Mouse (Mus musculus): Measurements from ENCODE around the gene Nap1l4.
"Not testable (repeated sequence)": the region's sequence is repeated elsewhere in the genome, so short reads cannot be mapped to it uniquely, and the experiment has no call there.

Nap1l4 gene

GRCm38 (mm10) chr7:143548976-143549457 is at the start of gene Nap1l4:
Nap1l4 (minus strand) TSS chr7:143549106.
- peak; percentile 99 for DNase-seq (ENCODE audit: extremely low spot score)

GRCm38 (mm10) chr7:143594865-143595264 is 46.0 kb upstream of the Nap1l4 start:
- DNase-seq (ENCODE audit: extremely low spot score) = no peak

DNA sequence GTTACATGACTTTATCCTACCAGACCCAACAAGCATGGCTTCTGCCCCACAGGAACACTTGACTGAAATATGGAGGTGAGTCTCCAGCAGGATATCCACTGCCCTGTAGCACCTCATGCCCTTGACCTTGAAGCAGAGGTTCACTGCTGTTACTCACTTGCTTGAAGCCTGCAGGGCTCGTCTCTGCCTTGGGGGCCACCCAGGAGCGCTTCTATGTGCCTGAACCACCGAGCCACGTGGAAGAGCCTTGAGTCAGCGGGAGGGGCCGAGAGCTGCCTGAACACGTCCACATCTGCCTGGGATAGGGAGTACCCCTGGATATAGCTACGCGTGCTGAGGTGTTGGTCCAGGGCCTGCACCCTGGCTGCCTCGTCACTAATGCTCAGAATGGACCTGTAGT is 43.3 kb upstream of the Nap1l4 start:
- no peak for DNase-seq (ENCODE audit: extremely low spot score)

GRCm38 (mm10) chr7:143588006-143588405 is 39.1 kb upstream of the Nap1l4 start:
- no peak for DNase-seq (ENCODE audit: extremely low spot score)

DNA sequence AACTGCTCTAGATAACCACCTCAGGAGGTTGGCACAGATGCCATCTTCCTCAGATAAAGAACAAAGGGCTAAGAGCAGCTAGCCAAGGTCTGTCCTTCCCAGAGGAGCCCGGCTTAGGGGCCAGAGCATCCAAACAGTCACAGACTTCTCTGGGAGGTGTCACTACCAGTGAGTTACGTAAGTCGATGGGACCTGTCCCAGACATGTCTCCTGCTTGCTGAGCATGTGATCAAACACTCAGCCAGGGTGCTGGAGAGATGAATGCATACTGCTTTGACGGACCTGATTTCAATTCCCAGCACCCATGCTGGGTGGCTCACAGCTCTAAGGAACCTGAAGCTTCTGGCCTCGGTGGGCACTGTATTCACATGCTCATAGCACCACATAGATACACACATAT is 38.7 kb upstream of the Nap1l4 start:
- DNase-seq (ENCODE audit: extremely low spot score) = no peak

- peak; percentile 56 for DNase-seq (ENCODE audit: extremely low spot score)
These were observed 35.0 kb upstream of the Nap1l4 start for GRCm38 (mm10) chr7:143583956-143584355.

DNA sequence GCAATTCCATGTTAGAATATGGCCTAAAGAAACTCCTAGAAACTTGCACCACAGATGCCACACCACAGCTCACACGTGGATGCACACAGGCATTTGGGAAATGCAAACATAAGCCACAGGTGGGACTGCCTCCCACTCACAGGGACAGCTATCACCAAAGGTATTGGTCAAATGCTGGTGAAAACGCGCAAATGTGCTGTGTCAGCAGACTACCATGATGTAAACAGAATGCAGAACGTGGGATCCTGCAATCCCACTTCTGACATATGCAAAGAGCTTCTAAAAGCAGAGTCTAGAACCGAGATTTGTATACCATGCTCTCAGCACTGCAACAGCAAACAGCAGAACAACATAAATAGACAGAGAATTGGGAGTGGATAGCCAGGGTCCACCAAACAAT is 34.1 kb upstream of the Nap1l4 start:
- no peak for DNase-seq (ENCODE audit: extremely low spot score)

- no peak for DNase-seq (ENCODE audit: extremely low spot score)
These were observed 26.8 kb upstream of the Nap1l4 start for GRCm38 (mm10) chr7:143575751-143576150.

GRCm38 (mm10) chr7:143565648-143566039 is 16.7 kb upstream of the Nap1l4 start:
- DNase-seq (ENCODE audit: extremely low spot score) = no peak

GRCm38 (mm10) chr7:143565015-143565647 is 16.2 kb upstream of the Nap1l4 start:
- DNase-seq (ENCODE audit: extremely low spot score) = no peak

DNA sequence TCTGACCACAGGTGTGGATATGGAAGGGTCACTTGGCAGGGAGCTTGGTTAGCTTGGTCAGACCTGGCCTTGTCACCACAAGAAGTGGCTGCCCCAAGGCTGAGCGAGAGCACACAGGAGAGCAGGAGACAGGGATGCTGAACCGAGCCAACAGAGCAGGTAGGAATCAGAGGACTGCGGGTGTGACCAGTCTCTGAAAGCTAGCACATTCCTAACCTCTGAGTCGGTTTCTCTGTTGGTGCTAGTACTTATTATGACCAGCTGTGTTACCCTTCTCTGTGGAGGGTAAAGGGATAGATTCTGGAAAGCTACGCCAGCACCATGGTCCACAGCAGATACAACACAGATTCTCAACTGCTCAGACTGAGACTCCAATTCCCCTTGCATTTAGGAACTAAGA is 14.9 kb upstream of the Nap1l4 start:
- no peak for DNase-seq (ENCODE audit: extremely low spot score)

- DNase-seq (ENCODE audit: extremely low spot score) = no peak
These were observed 8.7 kb upstream of the Nap1l4 start for GRCm38 (mm10) chr7:143557616-143558015.

- no peak for DNase-seq (ENCODE audit: extremely low spot score)
These were observed 8.2 kb upstream of the Nap1l4 start for GRCm38 (mm10) chr7:143556964-143557610.

GRCm38 (mm10) chr7:143549588-143550220 is 798 bp upstream of the Nap1l4 start:
- DNase-seq (ENCODE audit: extremely low spot score) = peak; percentile 9

- DNase-seq (ENCODE audit: extremely low spot score) = no peak
These were observed 510 bp downstream of the Nap1l4 start for GRCm38 (mm10) chr7:143548231-143548961.

DNA sequence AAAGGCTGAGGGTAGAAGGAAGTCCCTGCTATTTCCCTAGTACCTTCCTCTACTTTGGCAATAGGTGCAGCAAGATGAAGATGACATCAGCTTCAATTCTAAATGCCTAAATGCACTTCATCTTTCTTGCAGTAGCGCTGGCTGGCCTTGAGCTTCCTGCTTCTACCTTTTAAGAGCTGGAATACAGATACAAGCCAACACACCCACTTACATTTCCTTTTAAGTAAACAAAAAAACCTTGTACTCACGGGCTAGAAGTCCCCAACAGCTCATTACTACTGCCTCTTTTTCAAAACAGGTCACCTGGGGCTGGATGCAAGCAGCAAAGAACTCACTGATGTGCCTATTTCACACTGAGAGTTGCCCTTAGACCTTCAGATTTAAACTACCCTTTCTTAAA is 2.4 kb downstream of the Nap1l4 start:
- DNase-seq (ENCODE audit: extremely low spot score) = no peak

GRCm38 (mm10) chr7:143544368-143544767 is 4.5 kb downstream of the Nap1l4 start:
- DNase-seq (ENCODE audit: extremely low spot score) = peak; percentile 34

- DNase-seq (ENCODE audit: extremely low spot score) = no peak
These were observed 10.2 kb downstream of the Nap1l4 start for GRCm38 (mm10) chr7:143538671-143539070.

- DNase-seq (ENCODE audit: extremely low spot score) = not testable (repeated sequence)
These were observed 10.7 kb downstream of the Nap1l4 start for GRCm38 (mm10) chr7:143538229-143538628.

DNA sequence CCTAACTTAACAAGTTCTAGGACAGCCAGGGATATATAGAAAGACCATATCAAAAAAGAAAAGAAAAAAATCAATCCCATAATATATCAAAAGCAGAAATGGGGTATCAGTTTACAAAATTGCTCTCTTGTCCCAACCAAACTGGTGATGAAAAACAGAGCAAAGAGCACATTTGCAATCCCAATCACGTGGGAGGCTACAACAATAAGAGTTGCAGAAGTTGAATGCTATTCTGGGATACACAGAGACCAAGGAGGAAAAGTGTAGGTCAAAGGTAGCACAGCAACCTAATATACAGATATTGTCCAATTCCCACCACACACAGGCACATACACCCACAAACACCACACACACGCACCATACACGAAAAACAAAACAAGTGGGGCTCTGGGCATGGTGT is 12.7 kb downstream of the Nap1l4 start:
- no peak for DNase-seq (ENCODE audit: extremely low spot score)

DNA sequence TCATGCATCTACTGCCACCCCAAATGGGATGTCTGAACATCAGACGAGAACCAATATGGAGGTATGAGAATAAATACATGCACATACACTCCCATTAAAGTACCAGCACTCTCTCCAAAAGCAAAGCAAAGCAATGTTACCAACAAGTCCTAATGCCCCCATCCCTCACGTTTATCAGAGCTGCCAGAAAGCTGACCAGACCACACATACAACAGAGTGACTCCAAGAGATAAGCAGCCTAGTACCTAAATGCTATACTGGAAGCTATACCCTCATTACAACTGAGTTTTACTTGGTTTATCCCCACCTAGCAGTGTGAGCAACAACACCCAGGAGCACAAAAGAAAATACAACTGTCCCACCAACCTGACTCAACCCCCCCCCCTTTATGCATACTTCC is 15.6 kb downstream of the Nap1l4 start:
- no peak for DNase-seq (ENCODE audit: extremely low spot score)

GRCm38 (mm10) chr7:143532410-143532809 is 16.5 kb downstream of the Nap1l4 start:
- no peak for DNase-seq (ENCODE audit: extremely low spot score)

Measured in embryo, embryonic 9.5 days (tissue).